ENCODE assay signal across 16 mouse cellular contexts in the genomic region with DNA sequence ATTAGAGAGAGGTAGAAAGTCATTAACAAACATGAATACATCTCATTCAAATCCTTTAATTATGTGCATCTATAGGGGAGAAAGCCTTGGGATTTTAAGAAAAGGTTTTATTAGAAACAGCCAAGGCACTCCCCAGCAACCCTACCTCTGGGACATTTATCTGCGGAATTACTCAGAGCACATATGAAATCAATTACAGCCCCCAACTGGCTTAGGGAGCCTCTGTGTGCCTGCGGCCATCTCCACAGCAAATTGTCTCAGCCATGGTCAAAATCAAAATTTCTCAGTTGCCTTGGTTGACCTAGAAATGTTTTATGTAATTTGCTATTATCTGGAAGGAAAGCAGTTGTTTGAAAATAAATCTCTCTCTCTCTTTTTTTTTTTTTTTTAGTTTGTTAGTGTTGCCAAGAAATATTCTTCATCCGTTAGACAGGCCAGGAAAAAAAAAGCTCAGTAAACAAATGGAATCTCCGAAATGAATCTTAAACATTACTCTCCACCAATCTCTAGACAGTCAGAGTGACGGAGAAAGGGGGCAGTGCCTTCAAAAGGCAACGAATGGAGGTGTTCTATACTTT.
DNase-seq lines count a peak whose midpoint lies in the region; ATAC-seq and TF ChIP-seq lines count a peak whose summit lies in the region.
"Had no signal": no experiment of that assay in that cellular context is flagged by ENCODE, and none has a peak within 500 bp of the region (broad histone marks: within the 10 kb centered on the region; RNA-seq: fewer than 3 reads in every experiment).

No protein-coding gene starts in this region.

- H3K9ac ChIP-seq in lung, embryonic 14.5 days: no peak overlapping the region
- no peak overlapping the region for H3K9ac ChIP-seq in limb, embryonic 13.5 days
- H3K9ac ChIP-seq in intestine, postnatal 0 days (ENCODE audit: low read depth, low read length): no peak overlapping the region
- H3K9ac ChIP-seq: liver, embryonic 13.5 days had no signal

- no peak overlapping the region for H3K27ac ChIP-seq in lung, embryonic 14.5 days (ENCODE audit: low read depth)
- H3K27ac ChIP-seq in embryonic facial prominence, embryonic 10.5 days (replicated peaks): peak overlapping the region; percentile 72
- H3K27ac ChIP-seq in limb, embryonic 13.5 days: peak overlapping the region; percentile 64
- no peak overlapping the region for H3K27ac ChIP-seq in intestine, postnatal 0 days (ENCODE audit: low read depth, low read length)
- H3K27ac ChIP-seq: liver, embryonic 13.5 days had no signal

- WGBS in lung, embryonic 14.5 days: 24% methylated on average over 6 of the region's 6 CpGs
- WGBS in embryonic facial prominence, embryonic 10.5 days: 40% methylated on average over 6 of the region's 6 CpGs
- WGBS in limb, embryonic 13.5 days: 19% methylated on average over 6 of the region's 6 CpGs
- WGBS in intestine, postnatal 0 days: 60% methylated on average over 6 of the region's 6 CpGs

- H3K4me1 ChIP-seq in lung, embryonic 14.5 days (ENCODE audit: insufficient read depth): 0 out of 2 replicates have a peak, but pooled peaks cover 2% of the 10 kb centered on the region
- H3K4me1 ChIP-seq in embryonic facial prominence, embryonic 10.5 days: peaks cover 65% of the 10 kb centered on the region
- H3K4me1 ChIP-seq in limb, embryonic 13.5 days: peaks cover 50% of the 10 kb centered on the region
- no peaks in the 10 kb centered on the region for H3K4me1 ChIP-seq in intestine, postnatal 0 days (replicated peaks; ENCODE audit: control insufficient read depth, insufficient read depth, low read length)
- H3K4me1 ChIP-seq: liver, embryonic 13.5 days had no signal

- H3K9me3 ChIP-seq in lung, embryonic 14.5 days (ENCODE audit: low read depth, low read length): no peaks in the 10 kb centered on the region
- H3K9me3 ChIP-seq in embryonic facial prominence, embryonic 10.5 days: no peaks in the 10 kb centered on the region
- H3K9me3 ChIP-seq in limb, embryonic 13.5 days: no peaks in the 10 kb centered on the region
- no peaks in the 10 kb centered on the region for H3K9me3 ChIP-seq in intestine, postnatal 0 days (ENCODE audit: control insufficient read depth)
- H3K9me3 ChIP-seq: G1E; liver, embryonic 13.5 days had no signal

- TF ChIP-seq CTCF in lung, embryonic 14.5 days (IDR thresholded peaks at IDR 0.05; ENCODE audit: low read depth): no peak
- TF ChIP-seq CTCF in intestine, postnatal 0 days (IDR thresholded peaks at IDR 0.05; ENCODE audit: low read depth): no peak

- H3K4me2 ChIP-seq in lung, embryonic 14.5 days: no peak overlapping the region; the same call in 1 of the 2 replicates
- no peak overlapping the region for H3K4me2 ChIP-seq in limb, embryonic 13.5 days (replicated peaks)
- H3K4me2 ChIP-seq in intestine, postnatal 0 days (replicated peaks; ENCODE audit: low read depth): no peak overlapping the region
- H3K4me2 ChIP-seq: heart, embryonic 11.5 days; liver, embryonic 13.5 days had no signal

- no peaks in the 10 kb centered on the region for H3K27me3 ChIP-seq in lung, embryonic 14.5 days (ENCODE audit: insufficient read depth, low read length)
- no peaks in the 10 kb centered on the region for H3K27me3 ChIP-seq in embryonic facial prominence, embryonic 10.5 days (replicated peaks; ENCODE audit: low read depth, poor library complexity, severe bottlenecking)
- H3K27me3 ChIP-seq in limb, embryonic 13.5 days: no peaks in the 10 kb centered on the region
- H3K27me3 ChIP-seq in intestine, postnatal 0 days (replicated peaks; ENCODE audit: control insufficient read depth, insufficient read depth, low read length): no peaks in the 10 kb centered on the region
- H3K27me3 ChIP-seq: liver, embryonic 13.5 days had no signal

- no peak overlapping the region for H3K4me3 ChIP-seq in lung, embryonic 14.5 days (ENCODE audit: low read depth, low read length)
- H3K4me3 ChIP-seq in embryonic facial prominence, embryonic 10.5 days: no peak overlapping the region
- no peak overlapping the region for H3K4me3 ChIP-seq in limb, embryonic 13.5 days
- no peak overlapping the region for H3K4me3 ChIP-seq in intestine, postnatal 0 days (ENCODE audit: low read depth, low read length)
- H3K4me3 ChIP-seq: erythroblast, embryonic 14.5 days; liver, embryonic 13.5 days had no signal

- DNase-seq in gastrocnemius, adult 18-20 months (ENCODE audit: low spot score): peak; percentile 43
- no peak for DNase-seq in gastrocnemius, adult 8-10 months (ENCODE audit: low spot score in 2 of 2)
- peak; percentile 73 for DNase-seq in lung, embryonic 14.5 days
- no peak for DNase-seq in lung, adult 18-20 months
- peak; percentile 65 for DNase-seq in embryonic facial prominence, embryonic 10.5 days (ENCODE audit: low spot score)
- DNase-seq in layer of hippocampus, adult 8-10 months (ENCODE audit: low spot score in 2 of 2): no peak
- DNase-seq: B cell, adult 2 months; cerebellum, adult 9-11 months; layer of hippocampus, postnatal 36 days; liver, embryonic 13.5 days; right cerebral cortex, postnatal 14 days had no signal

- no peaks in the 10 kb centered on the region for H3K36me3 ChIP-seq in lung, embryonic 14.5 days (ENCODE audit: insufficient read depth)
- H3K36me3 ChIP-seq in embryonic facial prominence, embryonic 10.5 days (replicated peaks): no peaks in the 10 kb centered on the region
- no peaks in the 10 kb centered on the region for H3K36me3 ChIP-seq in limb, embryonic 13.5 days
- no peaks in the 10 kb centered on the region for H3K36me3 ChIP-seq in intestine, postnatal 0 days (ENCODE audit: control insufficient read depth, insufficient read depth)
- H3K36me3 ChIP-seq: G1E; liver, embryonic 13.5 days had no signal

- no peak for ATAC-seq in lung, embryonic 14.5 days (ENCODE audit: insufficient read depth)
- no peak for ATAC-seq in limb, embryonic 13.5 days (ENCODE audit: low FRiP score, low read depth)
- ATAC-seq in intestine, postnatal 0 days: no peak

Comparison
In these comparisons a context has a peak if more than half of its experiments do, and no peak if none do; other contexts are left out.
1. DNase-seq: peak in gastrocnemius, adult 18-20 months (single experiment), lung, embryonic 14.5 days (single experiment) and embryonic facial prominence, embryonic 10.5 days (single experiment); none in gastrocnemius, adult 8-10 months (0 of 2), lung, adult 18-20 months (0 of 2) and layer of hippocampus, adult 8-10 months (0 of 2).
2. H3K27ac ChIP-seq: peak in embryonic facial prominence, embryonic 10.5 days (single experiment) and limb, embryonic 13.5 days (single experiment); none in lung, embryonic 14.5 days (single experiment) and intestine, postnatal 0 days (single experiment).